Mouse (Mus musculus) stomach, postnatal 0 days (tissue): ENCODE results near the gene Odf2. TPM values are rescaled to one million over a fixed set of nuclear protein-coding genes. Genes with fewer than 3 reads are reported as not detected.
"Not testable (repeated sequence)": the region's sequence is repeated elsewhere in the genome, so short reads cannot be mapped to it uniquely, and the experiment has no call there.

Experiments
- ATAC-seq: fragments of 200-750 bp; cut with Nextera tagmentation; 2 replicates; pipeline ENCODE4 v1.8.0; 2017; ENCODE audit not compliant: low FRiP score, low TSS enrichment
- DNase-seq: peaks from one replicate; pipeline ENCODE4 v3.0.0-alpha.2; 2016; ENCODE audit warnings: low spot score
- H3K27ac ChIP-seq: fragments of 300-500 bp; sonication (generic); replicated peaks from 2 replicates; pipeline ENCODE4 v1.5.1; 2014; ENCODE audit warnings: mild to moderate bottlenecking, control low read depth
- H3K27me3 ChIP-seq: fragments of 300-500 bp; sonication (generic); 2 replicates; pipeline ENCODE4 v1.6.1; 2014; ENCODE audit warnings: low read length; ENCODE audit not compliant: control insufficient read depth, insufficient read depth
- H3K36me3 ChIP-seq: fragments of 300-500 bp; sonication (generic); 2 replicates; pipeline ENCODE4 v1.6.1; 2014; ENCODE audit warnings: low read length, mixed read lengths; ENCODE audit not compliant: control insufficient read depth, insufficient read depth
- H3K4me1 ChIP-seq: fragments of 300-500 bp; sonication (generic); replicated peaks from 2 replicates; pipeline ENCODE4 v1.6.1; 2014; ENCODE audit warnings: antibody characterized with exemption; ENCODE audit not compliant: control insufficient read depth, insufficient read depth
- H3K4me2 ChIP-seq: fragments of 300-500 bp; sonication (generic); replicated peaks from 2 replicates; pipeline ENCODE4 v1.6.1; 2014; ENCODE audit warnings: low read depth, mild to moderate bottlenecking, control low read depth, moderate library complexity
- H3K4me3 ChIP-seq: fragments of 300-500 bp; sonication (generic); 2 replicates; pipeline ENCODE4 v1.5.1; 2014; ENCODE audit warnings: low read depth, low read length, control low read depth
- H3K9ac ChIP-seq: fragments of 300-500 bp; sonication (generic); 2 replicates; pipeline ENCODE4 v1.6.1; 2014; ENCODE audit warnings: mild to moderate bottlenecking, low read length, control low read depth, mixed read lengths
- H3K9me3 ChIP-seq: fragments of 300-500 bp; sonication (generic); 2 replicates; pipeline ENCODE4 v1.6.1; 2016; ENCODE audit warnings: low read length; ENCODE audit not compliant: control insufficient read depth
- CTCF ChIP-seq: IDR thresholded peaks from 2 replicates; pipeline ENCODE4 v1.5.1; 2016; ENCODE audit warnings: antibody characterized with exemption, low read depth, mild to moderate bottlenecking, moderate library complexity
- EP300 ChIP-seq: optimal IDR thresholded peaks from 2 replicates; pipeline ENCODE3; 2016; ENCODE audit warnings: antibody characterized with exemption
- WGBS: fragments of 180-500 bp; shearing (Covaris S2); extraction: QIAGEN DNeasy Blood & Tissue Kit; methylation state at CpG from one replicate; pipeline ENCODE4 v1.1.7; 2014; 5-methylcytosine and 5-hydroxymethylcytosine counted together
- polyA plus RNA-seq: library from polyadenylated mRNA; unstranded; fragments of >200 nt; fragmentation: Nextera tagmentation; extraction: Ambion mirVana; gene quantifications from 2 replicates; pipeline ENCODE4 v1.2.1, GENCODE M21; 2015

Odf2 gene
- polyA plus RNA-seq, 1 experiment from 2014 or later, result 22.6 TPM

DNA sequence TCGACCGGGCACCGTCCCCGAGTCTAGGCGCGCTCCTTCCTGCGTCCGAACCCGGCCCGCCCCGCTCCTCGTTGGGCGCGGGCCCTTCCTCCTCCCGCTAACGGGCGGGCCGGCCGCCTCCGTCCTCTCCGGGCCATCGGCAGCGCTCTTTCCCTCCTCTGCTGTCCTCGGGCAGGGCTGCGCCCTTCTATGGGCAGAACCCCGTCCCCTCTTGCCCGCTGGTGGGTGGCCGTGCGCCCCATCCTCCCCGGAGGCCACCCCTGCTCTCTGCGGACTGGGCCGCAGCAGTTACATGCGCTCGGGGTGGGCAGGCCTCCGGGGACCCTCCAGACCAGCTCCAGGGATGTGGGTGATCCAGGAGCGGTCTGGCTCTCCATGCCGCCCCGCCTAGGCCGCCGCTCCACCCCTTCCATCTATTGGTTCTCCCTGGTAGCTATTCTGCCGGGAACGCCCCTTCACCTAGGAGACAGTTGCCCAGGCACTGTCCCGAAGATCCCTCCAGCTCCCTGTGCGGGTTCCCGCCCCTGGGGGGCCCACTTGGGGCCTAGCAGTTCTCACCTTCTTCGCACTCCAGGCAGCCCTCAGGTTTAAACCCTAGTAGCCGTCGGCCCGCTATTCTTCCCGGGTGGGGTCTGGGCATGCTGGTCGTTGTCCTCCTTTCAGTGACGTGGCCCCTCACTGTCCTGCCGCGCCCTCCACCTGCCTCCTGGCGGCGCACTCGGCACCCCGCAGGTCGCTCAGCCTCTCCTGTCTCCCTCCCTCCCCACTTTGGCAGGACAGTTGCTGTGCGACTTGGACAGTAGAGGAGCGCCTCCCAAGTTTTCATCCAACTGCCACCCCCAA lies 1.2 kb downstream of the Odf2 start:
- ATAC-seq, result peak; percentile 87

DNA sequence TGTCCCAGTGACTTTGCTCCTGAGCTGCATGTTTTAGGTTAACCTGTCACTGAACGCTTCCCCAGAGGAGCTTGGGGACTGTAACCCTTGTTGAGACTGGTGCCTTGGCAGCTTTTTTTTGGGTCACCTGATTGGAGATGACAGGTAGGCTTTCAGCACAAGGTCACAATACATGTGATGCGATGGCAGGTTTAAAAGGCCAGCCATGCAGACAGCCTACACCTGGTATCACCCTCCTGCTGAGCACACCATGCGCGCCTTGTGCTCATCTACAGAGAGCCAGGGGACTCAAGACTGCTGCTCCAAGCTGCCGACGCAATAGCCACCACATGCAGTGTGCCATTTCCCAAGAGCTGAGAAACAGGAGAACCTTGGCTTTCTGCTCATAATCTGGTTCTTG lies 2.8 kb downstream of the Odf2 start:
- TF ChIP-seq EP300 (no peak), CTCF (no peak)
- Histone ChIP-seq H3K27me3 (no peaks in the 10 kb centered on the region), H3K9ac (no peak overlapping the region), H3K36me3 (peaks cover 21% of the 10 kb centered on the region), H3K4me3 (no peak overlapping the region), H3K4me2 (no peak overlapping the region), H3K4me1 (peaks cover 3% of the 10 kb centered on the region), H3K9me3 (no peaks in the 10 kb centered on the region), H3K27ac (no peak overlapping the region)
- WGBS, result 94% methylated on average over 6 of the region's 6 CpGs
- DNase-seq, result no peak
- no peak for ATAC-seq

More for the DNA sequence above, 1.2 kb downstream of the Odf2 start:
- Histone ChIP-seq H3K36me3 (peaks cover 19% of the 10 kb centered on the region), H3K9me3 (no peaks in the 10 kb centered on the region), H3K4me3 (peak overlapping the region; percentile 99), H3K4me1 (peaks cover 3% of the 10 kb centered on the region), H3K27me3 (no peaks in the 10 kb centered on the region), H3K9ac (peak overlapping the region; percentile 91), H3K27ac (peak overlapping the region; percentile 95), H3K4me2 (peak overlapping the region; percentile 82)
- DNase-seq, result peak; percentile 90
- under 1% methylated on average over 44 of the region's 61 CpGs for WGBS
- TF ChIP-seq CTCF (peak; percentile 66), EP300 (no peak)

DNA sequence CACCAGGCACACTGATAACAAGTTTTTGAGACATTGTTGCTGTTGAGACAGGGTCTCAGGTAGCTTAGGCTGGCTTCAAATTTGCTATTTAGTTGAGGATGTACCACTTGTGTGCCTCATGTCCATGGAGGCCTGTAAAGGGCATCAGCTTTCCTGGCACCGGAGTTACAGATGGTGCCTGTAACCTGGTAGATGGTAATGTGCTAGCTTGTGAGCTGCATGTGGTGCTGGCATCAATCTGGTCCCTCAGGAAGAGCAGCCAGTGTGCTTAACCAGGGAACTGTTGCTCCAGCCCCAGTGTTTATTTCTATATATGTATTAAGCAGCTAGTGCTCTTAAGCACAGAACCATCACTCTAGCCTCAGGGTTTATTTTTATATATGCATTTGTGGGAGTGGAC lies 7.0 kb downstream of the Odf2 start:
- no peak overlapping the region for H3K4me2 ChIP-seq
- H3K27me3 ChIP-seq, result no peaks in the 10 kb centered on the region
- H3K36me3 ChIP-seq, result peaks cover 49% of the 10 kb centered on the region
- 97% methylated on average over 1 of the region's 1 CpGs for WGBS
- no peak overlapping the region for H3K9ac ChIP-seq
- no peak overlapping the region for H3K27ac ChIP-seq
- no peak for TF ChIP-seq CTCF
- TF ChIP-seq EP300, result no peak
- no peaks in the 10 kb centered on the region for H3K9me3 ChIP-seq
- no peak for DNase-seq
- H3K4me1 ChIP-seq, result no peaks in the 10 kb centered on the region; the same call in 1 of the 2 replicates
- H3K4me3 ChIP-seq, result no peak overlapping the region
- no peak for ATAC-seq

DNA sequence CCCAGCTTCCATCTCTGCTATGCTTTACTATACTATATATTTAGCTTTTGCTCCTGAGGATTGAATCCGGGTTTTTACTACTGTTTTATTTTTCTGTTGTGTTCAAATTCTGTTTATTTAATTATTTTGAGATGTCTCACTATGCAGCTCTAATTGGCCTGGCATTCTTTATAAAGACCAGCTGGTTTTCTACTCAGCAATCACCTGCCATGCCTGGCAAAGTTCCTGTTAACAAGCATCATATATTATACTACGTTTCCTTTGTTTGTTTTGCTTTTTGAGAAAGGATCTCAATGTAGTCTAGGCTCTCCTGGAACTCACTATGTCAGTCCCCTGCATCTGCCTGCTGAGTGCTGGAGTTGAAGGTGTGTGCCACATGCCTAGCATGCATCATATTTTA lies 8.3 kb downstream of the Odf2 start:
- Histone ChIP-seq H3K27me3 (no peaks in the 10 kb centered on the region), H3K9me3 (no peaks in the 10 kb centered on the region), H3K36me3 (peaks cover 60% of the 10 kb centered on the region), H3K4me3 (no peak overlapping the region), H3K9ac (no peak overlapping the region), H3K27ac (no peak overlapping the region), H3K4me1 (no peaks in the 10 kb centered on the region), H3K4me2 (no peak overlapping the region)
- DNase-seq (no peak), ATAC-seq (no peak)
- WGBS, result 81% methylated on average over 2 of the region's 2 CpGs
- TF ChIP-seq EP300, result no peak
- TF ChIP-seq CTCF, result no peak

DNA sequence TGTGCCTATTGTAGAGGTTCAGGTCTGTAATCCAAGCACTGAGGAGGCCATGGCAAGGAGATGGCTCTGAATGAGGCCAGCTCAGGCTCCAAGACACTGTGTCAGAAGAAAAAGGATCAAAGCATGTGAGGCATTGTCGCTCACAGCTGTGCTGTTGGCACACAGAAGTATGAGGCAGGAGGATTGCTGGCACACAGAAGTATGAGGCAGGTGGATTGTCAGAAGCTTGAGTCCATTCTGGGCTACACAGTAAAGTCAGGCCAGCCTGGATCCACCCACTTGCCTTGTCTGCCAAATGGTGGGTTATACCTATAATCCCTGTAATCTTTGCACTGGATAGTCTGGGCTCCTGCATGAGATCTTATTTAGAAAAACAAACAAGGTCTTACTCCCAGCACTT lies 9.1 kb downstream of the Odf2 start:
- no peak for ATAC-seq
- Histone ChIP-seq H3K4me2 (no peak overlapping the region), H3K27me3 (no peaks in the 10 kb centered on the region), H3K9ac (no peak overlapping the region), H3K27ac (no peak overlapping the region), H3K9me3 (no peaks in the 10 kb centered on the region), H3K4me1 (no peaks in the 10 kb centered on the region), H3K36me3 (peaks cover 63% of the 10 kb centered on the region), H3K4me3 (no peak overlapping the region)
- no peak for TF ChIP-seq CTCF
- no peak for TF ChIP-seq EP300
- no peak for DNase-seq
- 93% methylated on average over 1 of the region's 1 CpGs for WGBS

DNA sequence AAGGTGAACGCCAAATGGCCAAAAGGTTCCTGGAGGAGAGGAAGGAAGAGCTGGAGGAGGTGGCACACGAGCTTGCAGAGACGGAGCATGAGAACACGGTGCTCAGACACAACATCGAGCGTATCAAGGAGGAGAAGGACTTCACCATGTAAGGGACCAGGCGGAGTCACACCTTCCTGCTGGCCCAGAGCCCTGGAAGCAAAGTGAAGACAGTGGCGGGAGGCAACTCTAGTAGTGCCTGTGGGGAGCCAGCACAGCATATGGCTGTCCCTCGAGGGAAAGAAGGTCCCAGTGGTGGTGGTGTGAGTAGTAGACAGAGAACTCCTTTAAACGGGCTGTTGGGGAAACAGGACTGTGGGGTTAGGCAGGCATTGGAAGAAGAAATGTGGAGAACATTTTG lies 13.2 kb downstream of the Odf2 start:
- no peak for TF ChIP-seq EP300
- no peak for TF ChIP-seq CTCF
- DNase-seq (no peak), ATAC-seq (no peak)
- no peaks in the 10 kb centered on the region for H3K27me3 ChIP-seq
- H3K9ac ChIP-seq, result no peak overlapping the region
- no peak overlapping the region for H3K27ac ChIP-seq
- no peak overlapping the region for H3K4me3 ChIP-seq
- 93% methylated on average over 10 of the region's 10 CpGs for WGBS
- H3K4me1 ChIP-seq, result no peaks in the 10 kb centered on the region
- no peak overlapping the region for H3K4me2 ChIP-seq
- H3K36me3 ChIP-seq, result peaks cover 65% of the 10 kb centered on the region
- H3K9me3 ChIP-seq, result no peaks in the 10 kb centered on the region

DNA sequence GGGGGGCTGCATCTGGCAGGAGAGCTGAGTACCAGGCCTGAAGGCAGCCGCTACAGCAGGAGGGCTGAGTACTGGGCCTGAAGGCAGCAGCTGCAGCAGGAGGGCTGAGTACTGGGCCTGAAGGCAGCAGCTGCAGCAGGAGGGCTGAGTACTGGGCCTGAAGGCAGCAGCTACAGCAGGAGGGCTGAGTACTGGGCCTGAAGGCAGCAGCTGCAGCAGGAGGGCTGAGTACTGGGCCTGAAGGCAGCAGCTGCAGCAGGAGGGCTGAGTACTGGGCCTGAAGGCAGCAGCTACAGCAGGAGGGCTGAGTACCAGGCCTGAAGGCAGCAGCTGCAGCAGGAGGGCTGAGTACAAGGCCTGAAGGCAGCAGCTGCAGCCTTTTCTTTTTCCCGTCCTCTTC lies 19.1 kb downstream of the Odf2 start:
- 80% methylated on average over 2 of the region's 2 CpGs for WGBS
- not testable (repeated sequence) for H3K4me1 ChIP-seq, ATAC-seq, H3K27me3 ChIP-seq, H3K4me2 ChIP-seq, H3K4me3 ChIP-seq, H3K9ac ChIP-seq, DNase-seq, H3K27ac ChIP-seq, H3K9me3 ChIP-seq
- H3K36me3 ChIP-seq, result peaks cover 40% of the 10 kb centered on the region
